Mouse (Mus musculus) layer of hippocampus, adult 2 months (tissue): ENCODE data around the gene Slc25a19. TPM values are rescaled to one million over a fixed set of nuclear protein-coding genes. Genes with fewer than 3 reads are reported as not detected.
A peak's percentile ranks its signal among the peaks of the same experiment; 100 is the strongest.

Experiments used
- DNase-seq, 2 experiments: peaks; one replicate each; pipeline ENCODE4 v3.0.0; 2022; ENCODE audit warnings: low spot score in 2 of 2
- H3K27ac ChIP-seq: fragments of 200-600 bp; 2 replicates; pipeline ENCODE4 v1.8.1; 2022
- H3K4me3 ChIP-seq: fragments of 200-600 bp; 2 replicates; pipeline ENCODE4 v1.8.1; 2022; ENCODE audit warnings: mild to moderate bottlenecking
- CTCF ChIP-seq: fragments of 200-600 bp; conservative IDR thresholded peaks from 2 replicates; pipeline ENCODE4 v1.8.1; 2022; ENCODE audit warnings: antibody characterized with exemption, mild to moderate bottlenecking, moderate library complexity
- total RNA-seq, 2 experiments: library from RNA; stranded (reverse); gene quantifications; 2 replicates each; pipeline ENCODE4 v1.2.3; 2021

Slc25a19 gene
- total RNA-seq, 2 experiments from 2014 or later, result 60.4 to 66.6 TPM

GRCm38 (mm10) chr11:115613138-115613945 is 14.8 kb downstream of the Slc25a19 start:
- TF ChIP-seq CTCF, result no peak
- H3K27ac ChIP-seq, result peak overlapping the region; percentile 95
- no peak for DNase-seq
- H3K4me3 ChIP-seq, result peak overlapping the region; percentile 69

GRCm38 (mm10) chr11:115612410-115613137 is 15.5 kb downstream of the Slc25a19 start, which contains the start of gene Mif4gd:
Mif4gd (minus strand) TSS chr11:115612969.
- Histone ChIP-seq H3K4me3 (peak within 1 kb of the TSS; percentile 69), H3K27ac (peak within 1 kb of the TSS; percentile 95)
- TF ChIP-seq CTCF, result peak; percentile 69
- DNase-seq, result peak; percentile 77 to 82

GRCm38 (mm10) chr11:115612059-115612409 is 16.1 kb downstream of the Slc25a19 start:
- no peak for TF ChIP-seq CTCF

GRCm38 (mm10) chr11:115611173-115611572 is 16.9 kb downstream of the Slc25a19 start:
- no peak for DNase-seq
- no peak overlapping the region for H3K4me3 ChIP-seq
- no peak for TF ChIP-seq CTCF
- peak overlapping the region; percentile 95; the same call in 1 of the 2 replicates for H3K27ac ChIP-seq

More at GRCm38 (mm10) chr11:115612059-115612409, 16.1 kb downstream of the Slc25a19 start:
- peak in 1 of 2 experiments; percentile 62 for DNase-seq
- peak overlapping the region; percentile 95 for H3K27ac ChIP-seq
- H3K4me3 ChIP-seq, result peak overlapping the region; percentile 69

GRCm38 (mm10) chr11:115609576-115609975 is 18.5 kb downstream of the Slc25a19 start:
- no peak for DNase-seq
- Histone ChIP-seq H3K4me3 (no peak overlapping the region), H3K27ac (no peak overlapping the region)
- no peak for TF ChIP-seq CTCF

- no peak for DNase-seq
- no peak for TF ChIP-seq CTCF
- Histone ChIP-seq H3K4me3 (no peak overlapping the region), H3K27ac (peak overlapping the region; percentile 57; the same call in 1 of the 2 replicates)
Observed at GRCm38 (mm10) chr11:115608421-115609399, 19.4 kb downstream of the Slc25a19 start.

GRCm38 (mm10) chr11:115606733-115607132 is 21.4 kb downstream of the Slc25a19 start:
- no peak for TF ChIP-seq CTCF
- DNase-seq, result no peak
- Histone ChIP-seq H3K4me3 (no peak overlapping the region), H3K27ac (no peak overlapping the region)

- H3K4me3 ChIP-seq, result peak overlapping the region; percentile 99
- peak overlapping the region; percentile 100 for H3K27ac ChIP-seq
- no peak for TF ChIP-seq CTCF
- DNase-seq, result no peak
Observed at GRCm38 (mm10) chr11:115604304-115604696, 23.8 kb downstream of the Slc25a19 start.

- TF ChIP-seq CTCF, result no peak
- DNase-seq, result peak; percentile 84 to 90
Observed at GRCm38 (mm10) chr11:115603476-115604303, 24.4 kb downstream of the Slc25a19 start, which contains the start of the genes Mrps7 and Gga3. Mrps7 (plus strand) TSS chr11:115603925. Gga3 (minus strand) TSS chr11:115604051.

GRCm38 (mm10) chr11:115603128-115603475 is 25.0 kb downstream of the Slc25a19 start:
- Histone ChIP-seq H3K27ac (peak overlapping the region; percentile 100), H3K4me3 (peak overlapping the region; percentile 99)
- no peak for TF ChIP-seq CTCF
- no peak for DNase-seq

More at GRCm38 (mm10) chr11:115603476-115604303, 24.4 kb downstream of the Slc25a19 start, which contains the start of the genes Mrps7 and Gga3:
- Histone ChIP-seq H3K27ac (peak within 1 kb of the TSS; percentile 100), H3K4me3 (peak within 1 kb of the TSS; percentile 99)

GRCm38 (mm10) chr11:115601174-115601573 is 26.9 kb downstream of the Slc25a19 start:
- Histone ChIP-seq H3K4me3 (no peak overlapping the region), H3K27ac (no peak overlapping the region)
- TF ChIP-seq CTCF, result no peak
- DNase-seq, result no peak
